Mouse (Mus musculus): Measurements from ENCODE around the gene Ano6.

The Ano6 gene

DNA sequence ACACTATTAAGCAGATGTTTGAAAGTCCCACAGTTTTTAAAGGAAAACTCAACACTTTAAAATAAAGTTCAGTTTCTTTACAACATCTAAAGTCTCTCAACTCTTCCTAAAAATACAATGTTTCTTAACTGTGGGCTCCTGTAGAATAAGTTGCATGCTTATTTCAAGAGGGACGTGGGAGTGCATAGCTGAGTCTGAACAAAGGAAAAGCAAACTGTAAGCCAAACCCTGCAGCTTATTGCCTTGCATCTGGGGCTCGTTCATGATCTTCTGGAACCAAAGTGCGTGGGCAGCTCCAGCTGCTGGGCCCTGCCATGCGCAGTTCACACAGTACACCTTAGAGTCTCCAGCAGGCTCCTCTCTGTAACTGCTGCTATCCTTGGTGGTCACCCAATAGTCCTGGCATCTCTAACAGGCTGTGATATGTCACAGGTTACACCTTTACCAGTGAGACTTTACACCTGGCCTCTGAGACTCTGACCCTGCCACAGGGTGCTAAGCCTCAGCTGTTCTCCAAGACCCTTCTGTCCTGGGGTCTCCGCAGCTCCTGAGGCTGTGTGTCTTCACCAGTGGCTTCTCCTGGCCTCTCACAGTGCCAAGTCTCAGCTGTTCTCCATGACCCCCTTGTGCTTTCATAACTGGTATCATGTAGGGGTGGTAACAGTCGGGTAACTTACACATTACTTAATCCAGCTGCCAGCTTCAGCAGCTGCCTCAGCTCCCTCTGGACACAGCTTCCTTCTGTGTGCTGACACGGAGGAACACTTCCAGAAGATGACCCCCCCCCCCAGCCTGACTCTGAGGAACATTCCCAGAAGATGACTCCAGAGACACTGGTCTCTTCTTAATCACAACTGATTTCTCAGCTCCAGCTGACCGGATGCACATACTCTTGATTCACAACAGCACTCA is 66.3 kb downstream of the Ano6 start:
- DNase-seq (ENCODE audit: low spot score), result no peak

DNA sequence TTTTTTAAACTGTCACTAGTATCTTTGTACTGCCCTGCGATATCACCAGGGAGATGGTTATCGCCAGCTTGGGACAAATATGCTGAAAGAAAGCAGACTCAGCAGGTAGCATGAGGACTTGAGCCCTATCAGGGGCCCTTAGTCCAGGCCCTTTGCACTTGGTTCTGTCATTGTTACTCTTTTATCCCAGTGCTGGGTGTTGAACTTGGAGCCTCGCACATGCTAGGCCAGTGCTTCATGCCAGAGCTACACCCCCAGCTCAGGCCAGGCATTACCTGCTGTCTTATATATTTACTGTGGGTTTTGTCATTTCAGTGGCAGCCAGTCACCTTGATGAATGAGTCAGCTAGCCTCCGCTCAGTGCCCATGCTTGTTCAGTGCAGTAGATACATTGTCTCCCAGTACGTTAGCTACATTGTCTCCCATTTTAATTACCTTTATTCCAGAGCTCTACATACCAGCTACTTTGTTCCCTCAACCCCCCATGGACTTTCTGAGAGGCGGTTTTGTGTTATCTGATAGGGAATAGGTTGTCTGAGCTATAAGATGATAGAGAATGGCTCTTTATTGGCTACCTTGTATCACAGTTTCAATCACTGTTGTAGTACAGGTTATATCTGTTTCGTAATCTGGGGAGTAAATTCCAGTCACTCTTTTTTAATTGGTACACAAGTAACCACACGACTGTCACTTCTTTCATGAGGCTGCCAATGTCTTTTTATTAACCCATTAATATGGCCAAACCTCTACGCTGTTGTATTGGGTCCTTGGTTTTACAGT is 68.4 kb downstream of the Ano6 start:
- DNase-seq (ENCODE audit: low spot score), result no peak

DNA sequence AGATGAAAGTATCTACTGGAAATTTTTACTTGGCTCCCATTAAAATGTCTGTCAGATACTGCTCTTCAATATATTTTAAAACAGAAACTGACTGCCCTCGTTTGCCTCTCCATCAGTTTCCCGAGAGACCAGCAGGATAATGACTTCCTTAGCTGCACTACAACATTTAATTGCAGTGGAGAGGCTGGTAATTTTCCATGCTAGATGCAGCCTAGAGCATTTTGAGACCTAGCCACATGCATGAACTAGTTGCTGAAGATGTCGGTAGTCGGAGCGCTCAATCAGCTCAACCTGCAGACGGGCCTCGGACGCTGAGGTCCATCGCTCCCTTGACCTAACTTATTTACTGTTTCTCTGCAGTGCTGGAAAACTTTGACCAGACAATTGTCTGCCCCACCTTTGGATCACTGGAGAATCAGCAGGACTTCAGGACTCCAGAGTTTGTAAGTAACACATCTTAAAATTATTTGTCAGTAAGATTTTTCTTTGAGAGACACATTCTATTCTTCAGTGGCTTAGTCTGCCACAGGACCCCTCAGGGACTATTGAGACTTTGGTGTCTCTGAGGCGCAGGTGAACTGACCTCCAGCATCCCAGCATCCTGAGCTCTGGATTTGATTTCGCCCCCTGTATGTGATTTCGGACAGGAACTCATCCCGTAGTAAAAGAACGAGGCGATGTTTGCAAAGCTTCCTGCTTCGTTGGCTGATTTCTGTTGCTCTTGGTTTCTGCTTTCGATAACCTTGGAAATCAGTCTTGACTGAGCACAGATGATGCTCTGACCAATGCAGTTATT is 73.4 kb downstream of the Ano6 start:
- DNase-seq (ENCODE audit: low spot score), result no peak

DNA sequence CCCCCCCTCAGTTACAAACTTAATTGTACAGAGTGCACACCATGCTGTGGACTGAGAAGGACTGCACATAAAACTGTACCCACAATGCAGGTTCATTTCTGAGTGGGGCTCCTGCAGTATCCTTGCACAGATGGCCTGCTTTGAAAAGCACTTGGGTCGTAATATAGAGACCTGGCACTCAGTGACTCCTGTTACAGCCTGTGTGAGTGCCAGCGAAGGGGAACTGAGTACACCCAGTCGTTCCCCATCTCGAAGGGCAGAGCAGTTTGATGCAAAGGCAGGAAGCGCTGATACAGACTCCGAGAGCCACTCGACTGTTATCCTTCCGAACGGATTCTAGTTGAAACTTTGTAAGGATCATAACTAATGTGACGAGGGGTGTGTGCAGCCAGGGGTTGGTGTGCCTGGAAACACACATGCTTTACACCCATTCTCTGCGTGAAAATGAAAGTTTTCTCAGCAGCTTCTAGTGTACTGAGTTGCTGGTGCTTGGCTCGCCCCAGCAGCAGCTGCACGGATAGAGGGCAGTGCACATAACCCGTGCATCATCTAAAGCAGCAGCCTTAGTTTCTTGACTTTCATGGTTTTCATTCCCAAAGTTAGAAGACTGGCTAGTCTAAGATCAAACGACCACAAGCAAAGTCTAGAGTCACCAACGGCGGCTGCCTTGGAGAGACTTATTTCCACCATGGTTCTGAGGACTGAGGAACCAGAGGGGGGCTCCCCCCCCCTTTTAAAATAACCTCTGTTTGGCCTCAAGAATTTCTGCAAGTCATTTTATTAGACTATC is 74.9 kb downstream of the Ano6 start:
- no peak for DNase-seq (ENCODE audit: low spot score)

DNA sequence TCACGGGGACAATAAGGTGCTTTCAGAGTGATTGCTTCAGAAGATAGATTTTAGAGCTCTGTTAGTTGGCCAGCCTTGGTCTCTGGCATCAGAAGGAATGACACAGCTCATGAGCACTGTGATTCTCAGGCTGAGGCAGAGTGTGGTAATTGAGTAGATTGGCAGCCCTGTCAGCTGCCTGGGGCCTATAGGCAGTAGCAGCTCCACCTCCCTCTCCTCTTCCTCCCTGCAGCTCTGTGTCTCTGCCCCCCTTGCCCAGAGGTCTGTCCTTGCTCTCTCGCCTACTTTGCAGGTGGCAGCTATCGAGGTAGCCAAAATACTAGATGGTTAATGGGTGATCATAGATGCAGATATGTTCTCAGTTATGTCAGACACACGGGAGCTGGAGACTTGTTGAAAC is 77.5 kb downstream of the Ano6 start:
- DNase-seq (ENCODE audit: low spot score), result no peak

DNA sequence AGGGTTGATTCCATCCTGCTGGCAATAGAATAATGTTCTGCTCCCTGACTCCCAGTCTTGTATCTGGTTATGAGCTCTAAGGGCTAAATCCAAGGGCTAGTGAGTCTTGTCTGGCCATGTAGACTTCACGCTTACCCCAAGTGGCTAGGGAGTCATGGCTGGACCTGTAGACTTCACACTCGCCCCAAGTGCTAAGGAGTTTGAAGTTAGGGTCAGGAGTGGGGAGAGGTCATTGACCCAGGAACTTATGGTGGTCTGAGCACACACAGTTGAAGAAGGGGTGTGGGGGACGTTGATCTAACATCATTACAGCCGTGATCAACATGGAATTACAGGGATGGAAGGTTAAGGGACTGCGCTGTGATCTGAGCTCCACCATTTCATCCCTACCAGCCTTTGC is 79.0 kb downstream of the Ano6 start:
- DNase-seq (ENCODE audit: low spot score), result no peak

DNA sequence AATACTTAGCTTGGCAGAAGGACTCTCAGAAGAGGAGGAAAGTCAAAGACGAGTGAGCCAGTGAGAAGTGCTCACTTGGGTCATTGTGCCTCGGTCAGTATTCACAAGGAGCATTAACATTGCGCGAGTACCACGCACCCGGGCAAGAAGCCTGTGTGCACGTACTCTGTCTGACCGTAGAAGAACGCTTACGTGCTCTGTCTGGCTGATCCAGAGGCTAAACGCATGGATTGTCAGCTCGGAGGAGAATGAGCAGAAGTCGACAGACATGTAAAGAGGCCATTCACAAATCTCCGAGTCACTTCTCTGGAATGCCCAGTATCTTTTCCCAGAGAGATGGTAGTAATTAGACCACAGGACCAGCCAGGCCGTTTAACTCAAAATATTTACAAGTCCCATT is 81.0 kb downstream of the Ano6 start:
- no peak for DNase-seq (ENCODE audit: low spot score)

DNA sequence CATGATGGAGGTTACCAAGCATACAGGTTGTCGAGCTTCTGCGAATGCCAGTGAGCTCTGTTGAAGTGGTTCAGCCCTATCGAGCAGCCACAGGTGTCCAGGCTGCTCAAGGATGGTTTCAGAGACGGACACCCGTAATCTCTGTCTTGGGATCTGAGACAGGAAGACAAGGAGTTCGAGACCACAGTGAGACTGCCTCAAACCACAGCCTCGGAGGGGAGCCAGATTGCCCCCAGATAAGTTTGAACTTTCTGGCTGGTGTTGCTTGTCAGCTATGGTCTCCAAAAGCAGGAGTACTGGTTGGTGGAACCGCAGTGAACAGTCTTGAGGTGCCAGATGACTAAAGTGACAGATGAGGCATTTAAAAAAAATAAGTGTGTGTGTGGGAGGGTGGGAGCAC is 81.8 kb downstream of the Ano6 start:
- no peak for DNase-seq (ENCODE audit: low spot score)

DNA sequence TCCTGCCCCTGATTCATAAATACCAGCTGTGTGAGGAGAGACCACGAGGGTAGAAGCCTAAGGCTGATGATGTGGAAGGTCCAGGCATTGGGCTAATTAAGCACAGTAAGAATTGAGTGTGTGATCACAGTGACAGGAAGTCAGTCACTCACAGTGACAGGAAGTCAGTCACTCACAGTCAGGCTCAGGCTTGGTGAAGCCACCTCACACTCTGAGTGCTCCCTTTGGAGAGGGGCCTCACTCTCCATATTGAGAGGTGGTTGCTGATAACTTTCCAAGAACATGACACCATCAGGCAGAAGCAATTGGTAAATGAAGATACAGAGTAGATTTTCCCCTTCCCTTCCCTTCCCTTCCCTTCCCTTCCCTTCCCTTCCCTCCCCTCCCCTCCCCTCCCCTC is 82.6 kb downstream of the Ano6 start:
- DNase-seq (ENCODE audit: low spot score), result no peak

DNA sequence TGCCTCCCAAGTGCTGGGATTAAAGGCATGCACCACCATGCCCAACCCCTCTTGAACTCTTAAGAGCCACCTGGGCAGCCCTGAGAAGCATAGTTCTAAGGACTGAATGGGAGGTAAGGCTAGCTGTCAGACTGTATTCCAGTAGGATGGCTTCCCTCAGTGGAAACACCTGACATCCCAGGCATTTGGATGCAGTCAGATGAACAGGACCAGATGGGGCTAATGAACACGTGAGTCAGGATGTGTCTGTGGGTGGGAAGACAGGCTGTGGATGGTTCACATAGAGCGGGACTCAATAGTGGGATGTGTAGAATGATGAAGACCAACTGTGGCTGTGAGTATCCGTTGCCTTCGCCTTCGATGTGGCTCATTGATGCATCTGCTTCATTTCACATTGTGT is 83.6 kb downstream of the Ano6 start:
- no peak for DNase-seq (ENCODE audit: low spot score)

DNA sequence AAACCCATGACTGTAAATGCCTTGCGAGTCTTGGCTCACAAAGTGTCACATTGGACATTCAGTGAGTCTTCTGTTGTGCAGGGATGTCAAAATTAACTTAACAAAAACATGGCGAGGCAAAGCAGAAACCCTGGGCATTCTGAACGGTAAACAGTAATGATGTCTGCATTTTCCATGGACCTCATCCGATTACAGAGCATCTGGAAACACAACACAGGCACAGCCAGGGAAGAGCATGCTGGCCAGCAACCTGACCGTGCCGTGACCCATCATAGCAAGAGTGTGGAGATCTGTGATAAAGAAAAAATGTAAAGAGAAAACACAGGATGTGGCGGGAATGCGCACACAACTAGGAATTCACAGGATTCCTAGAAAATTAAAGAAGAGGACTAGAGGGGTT is 84.1 kb downstream of the Ano6 start:
- DNase-seq (ENCODE audit: low spot score), result no peak

DNA sequence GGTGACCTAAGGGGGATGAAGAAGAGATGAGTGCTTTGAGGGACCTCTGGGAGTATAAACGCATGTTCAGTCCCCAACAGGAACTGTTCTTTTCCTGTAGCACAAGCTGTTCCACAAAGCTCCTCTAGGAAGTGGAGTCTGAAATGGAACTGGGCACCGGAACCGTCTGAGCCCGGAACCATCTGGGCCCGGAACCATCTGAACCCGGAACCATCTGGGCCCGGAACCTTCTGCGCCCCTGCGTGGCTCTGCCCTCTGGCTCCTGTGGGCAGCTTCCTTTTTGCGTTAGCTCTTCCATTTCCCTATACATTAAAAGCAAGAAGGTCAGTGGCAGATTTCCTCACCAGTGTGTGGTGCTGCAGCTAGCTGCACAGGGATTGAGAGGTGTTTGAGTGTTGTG is 85.3 kb downstream of the Ano6 start:
- DNase-seq (ENCODE audit: low spot score), result no peak

DNA sequence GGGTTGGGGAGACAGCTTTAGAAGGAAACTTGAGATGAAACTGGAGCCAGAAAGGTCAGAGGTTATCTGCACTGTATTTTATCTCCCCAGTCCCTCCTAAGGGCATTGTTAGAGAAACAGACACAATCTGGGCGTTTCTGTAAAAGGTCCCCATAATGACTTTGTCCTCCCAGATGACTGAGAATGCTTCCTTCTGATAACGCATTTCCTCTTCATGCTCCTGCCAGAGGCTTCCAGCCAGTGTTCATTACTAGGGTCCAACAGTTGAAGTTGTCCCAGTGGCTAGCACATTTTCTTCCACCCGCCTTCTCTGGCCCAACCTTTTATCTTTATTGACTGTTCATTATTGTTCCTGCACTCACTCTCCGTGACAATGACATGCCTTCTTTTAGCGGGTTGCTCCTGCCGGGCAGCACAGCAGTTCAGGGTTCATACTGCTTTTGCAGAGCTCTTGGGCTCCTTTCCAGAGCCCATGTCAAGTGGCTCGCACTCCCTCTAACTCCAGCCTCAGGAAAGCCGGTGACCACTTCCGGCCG is 90.0 kb downstream of the Ano6 start:
- DNase-seq (ENCODE audit: low spot score), result no peak

DNA sequence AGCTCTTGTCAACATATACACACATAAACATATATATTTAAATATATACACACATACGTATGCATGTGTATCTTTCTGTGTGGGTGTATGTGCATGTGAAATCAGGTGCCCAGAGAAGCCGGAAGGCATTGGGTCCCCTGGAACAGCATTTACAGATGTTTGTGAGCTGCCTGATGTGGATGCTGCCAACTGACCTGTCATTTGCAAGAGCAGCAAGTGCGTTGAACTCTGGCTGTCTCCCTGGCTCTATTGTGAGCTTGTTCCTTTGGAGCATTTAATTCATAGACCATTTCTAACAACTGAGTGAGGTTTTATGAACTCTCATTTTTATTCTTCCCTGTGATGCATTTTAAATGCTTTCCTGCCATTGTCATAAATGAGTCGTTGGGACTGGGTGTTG is 91.8 kb downstream of the Ano6 start:
- DNase-seq (ENCODE audit: low spot score), result no peak

DNA sequence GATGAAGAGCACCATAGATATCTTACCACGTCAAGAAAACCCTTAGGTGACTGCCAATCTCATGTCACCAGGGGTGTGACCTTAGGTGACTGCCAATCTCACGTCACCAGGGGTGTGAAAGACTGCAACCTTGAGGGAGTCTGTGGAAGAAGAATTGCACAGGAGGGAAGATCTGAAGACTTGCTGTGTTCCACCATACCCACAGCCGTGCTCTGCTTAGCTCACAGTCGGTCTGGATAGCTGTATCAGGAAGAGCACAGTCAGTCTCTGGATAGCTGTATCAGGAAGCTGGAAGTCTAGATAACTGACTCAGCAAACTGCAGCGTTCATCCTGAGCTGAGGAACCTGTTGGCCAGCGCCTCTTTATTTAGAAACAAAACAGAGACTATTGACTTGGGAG is 92.9 kb downstream of the Ano6 start:
- no peak for DNase-seq (ENCODE audit: low spot score)

DNA sequence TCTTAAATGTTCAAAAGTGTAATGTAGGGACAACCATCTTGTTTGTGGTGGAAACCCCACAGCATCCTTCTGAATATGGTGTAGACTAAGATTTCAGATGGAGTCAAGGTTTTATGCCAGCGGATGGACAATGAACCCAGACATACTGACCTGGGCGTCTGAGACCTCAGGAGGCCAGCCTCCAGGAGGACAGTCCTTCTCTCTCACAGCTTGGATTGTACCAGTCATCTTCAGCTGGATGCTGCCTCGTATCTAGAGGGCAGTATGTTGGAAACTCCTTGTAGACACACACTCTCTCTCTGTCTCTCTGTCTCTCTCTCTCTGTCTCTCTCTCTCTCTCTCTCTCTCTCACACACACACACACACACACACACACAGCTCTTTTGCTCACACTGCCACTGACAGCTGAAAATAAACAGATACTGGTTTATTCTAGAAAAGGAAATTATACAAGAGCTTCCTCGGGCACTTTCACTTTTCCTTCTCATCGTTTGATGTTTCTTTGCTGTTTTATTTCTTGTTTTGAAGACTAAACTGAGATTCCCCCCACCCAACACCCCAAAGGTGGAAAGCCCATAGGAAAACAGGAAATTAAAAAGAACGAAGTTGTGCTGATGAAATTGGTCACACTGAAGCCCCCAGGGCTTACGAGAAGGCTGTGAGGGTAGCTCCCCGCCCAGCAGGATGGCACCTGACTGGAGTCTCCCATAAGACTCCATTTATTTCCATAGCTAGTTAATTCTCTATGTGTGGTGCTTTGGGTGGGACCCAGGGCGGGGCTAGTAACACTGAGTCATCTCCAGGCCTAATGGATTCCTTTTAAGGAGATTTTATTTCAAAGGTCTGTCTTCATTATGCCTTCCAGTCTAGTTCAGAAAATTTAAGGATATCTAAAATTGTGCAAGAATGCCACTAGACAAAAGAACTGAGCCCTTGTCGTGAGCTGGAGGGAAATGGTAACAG is 94.3 kb downstream of the Ano6 start:
- no peak for DNase-seq (ENCODE audit: low spot score)

DNA sequence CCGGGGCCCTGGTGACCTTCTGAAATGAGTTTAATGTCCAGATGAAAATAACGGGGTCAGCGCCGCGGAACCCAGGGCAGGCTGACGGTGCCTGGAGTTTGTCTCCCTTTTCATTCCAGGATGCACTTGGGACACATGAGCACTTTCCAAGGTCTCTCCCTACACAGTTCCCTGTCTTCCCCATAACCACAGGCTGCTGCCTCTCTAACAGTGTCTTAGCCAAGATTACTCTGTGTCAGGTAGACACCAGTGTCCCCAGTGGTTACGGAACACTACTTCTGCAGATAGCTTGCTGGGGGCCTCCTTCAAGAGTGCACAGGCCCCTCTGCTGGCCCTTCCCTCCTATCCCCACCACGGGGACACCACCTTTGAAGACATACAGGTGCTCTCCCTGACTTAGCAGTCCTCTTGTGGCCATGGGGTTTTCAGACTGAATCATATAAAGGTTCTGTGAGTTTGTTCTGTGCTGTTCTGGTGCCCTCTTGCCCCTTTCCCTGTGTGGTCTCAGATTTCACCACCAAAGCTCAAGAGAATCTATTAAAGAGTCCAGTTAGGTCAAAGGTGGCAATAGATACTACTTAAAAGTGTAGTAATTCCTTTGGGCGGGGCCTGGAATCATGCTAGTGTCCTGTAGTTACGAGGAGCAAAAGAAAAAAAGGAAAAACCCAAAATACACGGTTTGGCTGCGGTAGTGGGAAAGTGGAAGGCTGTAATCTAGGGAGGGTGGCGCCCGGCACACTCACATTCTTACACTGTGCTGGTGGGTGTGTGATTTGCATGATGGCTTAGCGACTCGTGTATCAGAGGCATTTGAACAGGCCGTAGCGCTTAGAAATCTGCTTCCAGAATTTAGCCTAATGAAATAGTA is 95.5 kb downstream of the Ano6 start:
- DNase-seq (ENCODE audit: low spot score), result no peak

DNA sequence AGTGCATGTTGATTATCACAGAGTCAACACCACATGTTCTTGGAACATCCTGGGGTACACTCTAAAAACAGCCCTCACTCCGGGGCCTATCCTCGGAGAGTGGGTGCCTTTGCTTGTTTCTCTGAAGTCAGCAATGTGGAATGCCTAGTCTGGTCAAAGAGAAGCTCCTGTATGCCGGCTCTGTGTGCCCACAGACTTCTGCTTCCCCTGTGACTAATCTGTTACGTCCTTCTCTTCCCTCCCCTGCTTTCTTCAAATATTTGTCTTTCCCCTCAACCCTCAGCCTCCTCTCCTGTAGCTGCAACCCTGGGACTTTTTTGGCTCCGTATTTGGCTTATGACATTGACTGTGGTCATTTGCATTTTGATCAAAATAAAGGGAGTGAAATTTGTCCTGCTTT is 96.7 kb downstream of the Ano6 start:
- no peak for DNase-seq (ENCODE audit: low spot score)

DNA sequence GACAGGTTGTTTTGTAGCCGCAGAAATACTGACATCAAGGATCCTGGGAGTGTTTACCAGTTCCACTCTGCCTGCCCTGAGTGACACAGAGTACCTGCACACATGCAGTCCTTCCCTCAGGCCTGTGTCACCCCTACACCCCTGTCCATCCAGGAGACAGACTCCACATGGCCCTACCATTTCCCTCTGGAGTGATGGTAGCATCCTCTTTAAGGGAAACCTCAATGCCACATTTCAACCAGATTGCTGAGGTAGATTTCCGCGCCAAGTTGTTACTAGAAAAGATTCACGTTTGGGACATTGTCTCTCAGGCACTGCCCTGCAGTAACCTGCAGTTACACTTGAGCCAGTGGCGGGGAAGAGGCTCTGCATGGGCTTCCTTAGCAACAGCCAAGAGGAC is 97.9 kb downstream of the Ano6 start:
- DNase-seq (ENCODE audit: low spot score), result no peak
